Mouse (Mus musculus): ENCODE data around the gene Mrtfa. TPM values are rescaled to one million over a fixed set of nuclear protein-coding genes. Genes with fewer than 3 reads are reported as not detected.
A peak's percentile ranks its signal among the peaks of the same experiment; 100 is the strongest.

Gene Mrtfa
- total RNA-seq, 2 experiments from 2014 or later, result 17.5 to 17.7 TPM

- DNase-seq (ENCODE audit: low spot score), result no peak
Observed at GRCm38 (mm10) chr15:81158517-81159120, 31.9 kb downstream of the Mrtfa start.

- no peak for DNase-seq (ENCODE audit: low spot score)
Observed at GRCm38 (mm10) chr15:81156453-81156852, 34.1 kb downstream of the Mrtfa start.

GRCm38 (mm10) chr15:81155845-81156244 lies 34.7 kb downstream of the Mrtfa start:
- DNase-seq (ENCODE audit: low spot score), result no peak

- no peak for DNase-seq (ENCODE audit: low spot score)
Observed at GRCm38 (mm10) chr15:81154846-81155624, 35.5 kb downstream of the Mrtfa start.

- DNase-seq (ENCODE audit: low spot score), result no peak
Observed at GRCm38 (mm10) chr15:81141956-81142576, 48.5 kb downstream of the Mrtfa start.

GRCm38 (mm10) chr15:81140004-81140403 lies 50.6 kb downstream of the Mrtfa start:
- DNase-seq (ENCODE audit: low spot score), result no peak

GRCm38 (mm10) chr15:81137298-81137697 lies 53.3 kb downstream of the Mrtfa start:
- peak; percentile 35 for DNase-seq (ENCODE audit: low spot score)

- no peak for DNase-seq (ENCODE audit: low spot score)
Observed at GRCm38 (mm10) chr15:81133781-81134180, 56.8 kb downstream of the Mrtfa start.

GRCm38 (mm10) chr15:81131152-81131551 lies 59.4 kb downstream of the Mrtfa start:
- DNase-seq (ENCODE audit: low spot score), result no peak

GRCm38 (mm10) chr15:81129970-81130369 lies 60.6 kb downstream of the Mrtfa start:
- no peak for DNase-seq (ENCODE audit: low spot score)

GRCm38 (mm10) chr15:81128155-81128838 lies 62.3 kb downstream of the Mrtfa start:
- no peak for DNase-seq (ENCODE audit: low spot score)

- DNase-seq (ENCODE audit: low spot score), result no peak
Observed at GRCm38 (mm10) chr15:81124282-81124681, 66.3 kb downstream of the Mrtfa start.

- no peak for DNase-seq (ENCODE audit: low spot score)
Observed at GRCm38 (mm10) chr15:81123122-81123521, 67.4 kb downstream of the Mrtfa start.

GRCm38 (mm10) chr15:81122535-81122934 lies 68.0 kb downstream of the Mrtfa start:
- DNase-seq (ENCODE audit: low spot score), result no peak

GRCm38 (mm10) chr15:81122078-81122477 lies 68.5 kb downstream of the Mrtfa start:
- DNase-seq (ENCODE audit: low spot score), result no peak

GRCm38 (mm10) chr15:81120946-81121345 lies 69.6 kb downstream of the Mrtfa start:
- DNase-seq (ENCODE audit: low spot score), result no peak

- no peak for DNase-seq (ENCODE audit: low spot score)
Observed at GRCm38 (mm10) chr15:81120140-81120539, 70.4 kb downstream of the Mrtfa start.

- DNase-seq (ENCODE audit: low spot score), result no peak
Observed at GRCm38 (mm10) chr15:81118226-81118625, 72.3 kb downstream of the Mrtfa start.

- DNase-seq (ENCODE audit: low spot score), result no peak
Observed at GRCm38 (mm10) chr15:81112589-81112988, 78.0 kb downstream of the Mrtfa start.

GRCm38 (mm10) chr15:81110315-81110714 lies 80.2 kb downstream of the Mrtfa start:
- DNase-seq (ENCODE audit: low spot score), result no peak

- no peak for DNase-seq (ENCODE audit: low spot score)
Observed at GRCm38 (mm10) chr15:81105962-81106361, 84.6 kb downstream of the Mrtfa start.
